Mouse (Mus musculus): ENCODE measurements around the gene Mysm1.

The Mysm1 gene

GRCm38 (mm10) chr4:94978590-94979499 is at the start of gene Mysm1:
Gene Mysm1, minus strand, starts transcription at chr4:94979100.
- DNase-seq, result peak; percentile 91 to 96

GRCm38 (mm10) chr4:95025847-95026600 is 47.1 kb upstream of the Mysm1 start:
- no peak for DNase-seq

GRCm38 (mm10) chr4:95023350-95023953 is 44.6 kb upstream of the Mysm1 start:
- no peak for DNase-seq

GRCm38 (mm10) chr4:95021649-95022637 is 43.0 kb upstream of the Mysm1 start:
- no peak for DNase-seq

GRCm38 (mm10) chr4:95020201-95020600 is 41.3 kb upstream of the Mysm1 start:
- DNase-seq, result no peak

- no peak for DNase-seq
Measured at GRCm38 (mm10) chr4:95018221-95018620, 39.3 kb upstream of the Mysm1 start.

- DNase-seq, result no peak
Measured at GRCm38 (mm10) chr4:95012706-95013105, 33.8 kb upstream of the Mysm1 start.

- no peak for DNase-seq
Measured at GRCm38 (mm10) chr4:95012256-95012655, 33.4 kb upstream of the Mysm1 start.

- DNase-seq, result peak; percentile 32 to 67
Measured at GRCm38 (mm10) chr4:95008175-95009057, 29.5 kb upstream of the Mysm1 start.

- no peak for DNase-seq
Measured at GRCm38 (mm10) chr4:95007759-95008158, 28.9 kb upstream of the Mysm1 start.

GRCm38 (mm10) chr4:95005251-95005830 is 26.4 kb upstream of the Mysm1 start:
- DNase-seq, result no peak

GRCm38 (mm10) chr4:95001043-95001775 is 22.3 kb upstream of the Mysm1 start:
- no peak for DNase-seq

GRCm38 (mm10) chr4:95000147-95000546 is 21.2 kb upstream of the Mysm1 start:
- DNase-seq, result no peak

- DNase-seq, result peak; percentile 54 to 60
Measured at GRCm38 (mm10) chr4:94999249-94999648, 20.3 kb upstream of the Mysm1 start.

GRCm38 (mm10) chr4:94995862-94996261 is 17.0 kb upstream of the Mysm1 start:
- no peak for DNase-seq

- no peak for DNase-seq
Measured at GRCm38 (mm10) chr4:94990204-94990603, 11.3 kb upstream of the Mysm1 start.

- no peak for DNase-seq
Measured at GRCm38 (mm10) chr4:94987725-94988124, 8.8 kb upstream of the Mysm1 start.

GRCm38 (mm10) chr4:94979500-94979915 is 608 bp upstream of the Mysm1 start:
- DNase-seq, result no peak

- no peak for DNase-seq
Measured at GRCm38 (mm10) chr4:94973321-94973720, 5.6 kb downstream of the Mysm1 start.

- DNase-seq, result no peak
Measured at GRCm38 (mm10) chr4:94952773-94953172, 26.1 kb downstream of the Mysm1 start.

All from spleen, adult 18-20 months (tissue).